Mouse (Mus musculus) lung, embryonic 14.5 days (tissue): ENCODE results near the gene Slc5a3. TPM values are rescaled to one million over a fixed set of nuclear protein-coding genes. Genes with fewer than 3 reads are reported as not detected.
"Not testable (repeated sequence)": the region's sequence is repeated elsewhere in the genome, so short reads cannot be mapped to it uniquely, and the experiment has no call there.

ENCODE experiments used
- ATAC-seq: fragments of 200-750 bp; cut with Nextera tagmentation; 2 replicates; pipeline ENCODE4 v1.8.0; 2017; ENCODE audit warnings: mild to moderate bottlenecking, moderate TSS enrichment, moderate library complexity; ENCODE audit not compliant: insufficient read depth
- DNase-seq: peaks from one replicate; pipeline ENCODE4 v3.0.0-alpha.2; 2015
- H3K27ac ChIP-seq: fragments of 300-500 bp; sonication (generic); 2 replicates; pipeline ENCODE4 v1.5.1; 2014; ENCODE audit warnings: low read depth, mild to moderate bottlenecking, moderate library complexity
- H3K27me3 ChIP-seq: fragments of 300-500 bp; sonication (generic); 2 replicates; pipeline ENCODE4 v1.6.1; 2014; ENCODE audit warnings: low read length, control low read depth; ENCODE audit not compliant: insufficient read depth
- H3K36me3 ChIP-seq: fragments of 300-500 bp; sonication (generic); 2 replicates; pipeline ENCODE4 v1.6.1; 2014; ENCODE audit warnings: control low read depth; ENCODE audit not compliant: insufficient read depth
- H3K4me1 ChIP-seq: fragments of 300-500 bp; sonication (generic); 2 replicates; pipeline ENCODE4 v1.6.1; 2014; ENCODE audit warnings: antibody characterized with exemption, control low read depth; ENCODE audit not compliant: insufficient read depth
- H3K4me2 ChIP-seq: fragments of 300-500 bp; sonication (generic); 2 replicates; pipeline ENCODE4 v1.6.1; 2014; ENCODE audit warnings: mild to moderate bottlenecking
- H3K4me3 ChIP-seq: fragments of 300-500 bp; sonication (generic); 2 replicates; pipeline ENCODE4 v1.5.1; 2014; ENCODE audit warnings: low read depth, low read length
- H3K9ac ChIP-seq: fragments of 300-500 bp; sonication (generic); 2 replicates; pipeline ENCODE4 v1.6.1; 2014
- H3K9me3 ChIP-seq: fragments of 300-500 bp; sonication (generic); 2 replicates; pipeline ENCODE4 v1.6.1; 2016; ENCODE audit warnings: low read depth, low read length, control low read depth
- CTCF ChIP-seq: IDR thresholded peaks from 2 replicates; pipeline ENCODE4 v1.5.1; 2016; ENCODE audit warnings: antibody characterized with exemption, low read depth
- WGBS: fragments of 180-500 bp; shearing (Covaris S2); extraction: QIAGEN DNeasy Blood & Tissue Kit; methylation state at CpG from one replicate; pipeline ENCODE4 v1.1.7; 2014; 5-methylcytosine and 5-hydroxymethylcytosine counted together
- polyA plus RNA-seq: library from polyadenylated mRNA; unstranded; fragments of >200 nt; fragmentation: Nextera tagmentation; extraction: Ambion mirVana; gene quantifications from 2 replicates; pipeline ENCODE4 v1.2.1, GENCODE M21; 2014

Slc5a3 gene
- polyA plus RNA-seq, 1 experiment from 2014 or later = 7.4 TPM

GRCm38 (mm10) chr16:92099598-92099997 lies 41.5 kb downstream of the Slc5a3 start:
- Histone ChIP-seq H3K27ac (no peak overlapping the region), H3K27me3 (no peaks in the 10 kb centered on the region), H3K4me3 (no peak overlapping the region), H3K4me2 (no peak overlapping the region), H3K4me1 (no peaks in the 10 kb centered on the region), H3K9ac (no peak overlapping the region), H3K36me3 (no peaks in the 10 kb centered on the region), H3K9me3 (no peaks in the 10 kb centered on the region)
- no peak for TF ChIP-seq CTCF
- 82% methylated on average over 16 of the region's 16 CpGs for WGBS
- DNase-seq = no peak
- no peak for ATAC-seq

GRCm38 (mm10) chr16:92100111-92100510 lies 42.0 kb downstream of the Slc5a3 start:
- Histone ChIP-seq H3K4me1 (no peaks in the 10 kb centered on the region), H3K27ac (no peak overlapping the region), H3K27me3 (no peaks in the 10 kb centered on the region), H3K4me3 (no peak overlapping the region), H3K4me2 (no peak overlapping the region), H3K9ac (no peak overlapping the region), H3K36me3 (no peaks in the 10 kb centered on the region), H3K9me3 (no peaks in the 10 kb centered on the region)
- 84% methylated on average over 4 of the region's 4 CpGs for WGBS
- DNase-seq (no peak), ATAC-seq (no peak)
- no peak for TF ChIP-seq CTCF

GRCm38 (mm10) chr16:92102115-92102514 lies 44.0 kb downstream of the Slc5a3 start:
- ATAC-seq (no peak), DNase-seq (no peak)
- Histone ChIP-seq H3K4me2 (no peak overlapping the region), H3K4me1 (no peaks in the 10 kb centered on the region), H3K9ac (no peak overlapping the region), H3K9me3 (no peaks in the 10 kb centered on the region), H3K36me3 (no peaks in the 10 kb centered on the region), H3K4me3 (no peak overlapping the region), H3K27ac (no peak overlapping the region), H3K27me3 (no peaks in the 10 kb centered on the region)
- 80% methylated on average over 5 of the region's 5 CpGs for WGBS
- TF ChIP-seq CTCF = no peak

DNA sequence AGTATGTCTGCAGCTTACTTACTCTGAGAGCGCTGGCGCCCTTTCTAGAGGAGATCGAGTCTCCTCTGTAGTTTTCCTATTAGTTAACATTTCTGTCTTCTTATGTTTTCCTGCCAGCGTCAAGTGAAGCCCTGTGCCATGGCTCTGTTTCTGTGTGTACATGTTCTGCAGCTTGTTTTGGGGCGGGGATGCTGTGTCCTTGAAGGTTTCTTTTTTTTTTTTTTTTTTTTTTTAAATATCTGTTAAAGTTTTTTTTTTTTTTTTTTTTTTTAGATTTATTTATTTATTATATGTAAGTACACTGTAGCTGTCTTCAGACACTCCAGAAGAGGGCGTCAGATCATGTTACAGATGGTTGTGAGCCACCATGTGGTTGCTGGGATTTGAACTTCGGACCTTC lies 44.8 kb downstream of the Slc5a3 start:
- not testable (repeated sequence) for H3K36me3 ChIP-seq, H3K4me2 ChIP-seq, H3K9ac ChIP-seq, H3K4me3 ChIP-seq, H3K4me1 ChIP-seq, H3K27ac ChIP-seq, DNase-seq, H3K27me3 ChIP-seq, H3K9me3 ChIP-seq, ATAC-seq
- WGBS = 95% methylated on average over 6 of the region's 7 CpGs

GRCm38 (mm10) chr16:92103572-92104331 lies 45.6 kb downstream of the Slc5a3 start:
- no peak overlapping the region for H3K9ac ChIP-seq
- ATAC-seq (peak; percentile 35; the same call in 1 of the 2 replicates), DNase-seq (peak; percentile 36)
- H3K36me3 ChIP-seq = no peaks in the 10 kb centered on the region
- 46% methylated on average over 9 of the region's 9 CpGs for WGBS
- no peaks in the 10 kb centered on the region for H3K9me3 ChIP-seq
- no peak overlapping the region for H3K27ac ChIP-seq
- H3K4me3 ChIP-seq = no peak overlapping the region
- no peaks in the 10 kb centered on the region for H3K27me3 ChIP-seq
- H3K4me2 ChIP-seq = no peak overlapping the region
- no peaks in the 10 kb centered on the region for H3K4me1 ChIP-seq
- peak; percentile 31; the same call in 1 of the 2 replicates for TF ChIP-seq CTCF

DNA sequence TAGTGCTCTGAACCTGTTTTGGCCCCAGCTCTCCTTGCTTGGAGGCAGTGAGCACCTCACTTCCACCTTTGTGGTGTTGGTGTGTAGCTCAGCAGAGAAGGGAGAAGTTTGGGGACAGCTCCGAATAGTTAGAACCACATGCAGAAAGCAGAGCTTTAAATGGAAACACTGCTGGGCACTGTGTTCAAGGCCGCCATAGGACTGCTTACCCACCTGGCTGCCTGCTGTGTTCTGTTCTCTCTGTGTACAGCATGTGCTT lies 46.1 kb downstream of the Slc5a3 start:
- TF ChIP-seq CTCF = peak; percentile 0
- ATAC-seq = no peak
- Histone ChIP-seq H3K4me2 (no peak overlapping the region), H3K4me1 (no peaks in the 10 kb centered on the region), H3K9ac (no peak overlapping the region; the same call in 1 of the 2 replicates), H3K27ac (no peak overlapping the region), H3K9me3 (no peaks in the 10 kb centered on the region), H3K36me3 (no peaks in the 10 kb centered on the region), H3K27me3 (no peaks in the 10 kb centered on the region), H3K4me3 (no peak overlapping the region)
- 88% methylated on average over 2 of the region's 2 CpGs for WGBS
- DNase-seq = no peak

DNA sequence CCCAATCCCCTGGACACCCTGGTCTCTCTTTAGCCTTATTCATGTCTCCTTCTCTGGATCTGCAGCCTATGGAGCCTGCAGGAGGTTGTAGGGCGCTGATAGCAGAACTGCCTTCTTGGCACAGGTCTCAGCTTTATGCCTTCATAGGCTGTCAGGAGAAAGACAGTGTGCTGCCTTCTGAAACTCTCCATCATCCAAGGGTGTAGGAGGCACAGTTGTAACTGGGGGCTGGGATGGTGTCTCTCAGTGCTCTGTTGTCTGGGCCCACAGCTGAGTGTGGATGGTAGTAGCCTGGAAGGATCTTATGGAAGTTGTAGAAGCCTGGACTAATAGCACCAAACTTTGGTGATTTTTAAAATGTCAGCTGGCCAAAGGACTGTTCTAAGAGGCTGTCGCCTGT lies 46.8 kb downstream of the Slc5a3 start:
- no peak for TF ChIP-seq CTCF
- Histone ChIP-seq H3K9me3 (no peaks in the 10 kb centered on the region), H3K27ac (no peak overlapping the region), H3K27me3 (no peaks in the 10 kb centered on the region), H3K36me3 (no peaks in the 10 kb centered on the region), H3K4me1 (no peaks in the 10 kb centered on the region), H3K4me3 (no peak overlapping the region), H3K9ac (no peak overlapping the region), H3K4me2 (no peak overlapping the region)
- ATAC-seq (no peak), DNase-seq (no peak)
- WGBS = 90% methylated on average over 2 of the region's 2 CpGs

GRCm38 (mm10) chr16:92105631-92106030 lies 47.5 kb downstream of the Slc5a3 start:
- no peaks in the 10 kb centered on the region for H3K4me1 ChIP-seq
- no peak overlapping the region for H3K4me3 ChIP-seq
- no peaks in the 10 kb centered on the region for H3K36me3 ChIP-seq
- no peaks in the 10 kb centered on the region for H3K9me3 ChIP-seq
- DNase-seq (no peak), ATAC-seq (no peak)
- H3K4me2 ChIP-seq = no peak overlapping the region
- 68% methylated on average over 3 of the region's 3 CpGs for WGBS
- H3K9ac ChIP-seq = no peak overlapping the region
- TF ChIP-seq CTCF = no peak
- no peak overlapping the region for H3K27ac ChIP-seq
- no peaks in the 10 kb centered on the region for H3K27me3 ChIP-seq
